Mouse (Mus musculus) granulocyte monocyte progenitor cell, adult 5-6 weeks (primary cell): ENCODE results near the gene Mrtfa. TPM values are rescaled to one million over a fixed set of nuclear protein-coding genes. Genes with fewer than 3 reads are reported as not detected.

Source experiments
- total RNA-seq, 2 experiments: library from RNA; stranded (forward) in 1 of 2; stranded (reverse) in 1 of 2; fragments of 200-712, 200-1000 nt in 1 of 2; fragments of >200 nt in 1 of 2; fragmentation: Nextera tagmentation in 1 of 2; gene quantifications; 2 replicates each; pipeline ENCODE4 v1.2.3; 2014 to 2017

Mrtfa gene
- total RNA-seq, 2 experiments from 2014 or later, result 11.1 to 36.9 TPM

Other genes with a start within 250 kb of the Mrtfa start
- 76.2 and 78.8 TPM in 2 replicates for gene Adsl, start 242.3 kb downstream of the Mrtfa start, total RNA-seq (2014; fragmentation: Nextera tagmentation)
- gene Adsl, start 242.3 kb downstream of the Mrtfa start, total RNA-seq (2017), result 207 and 224 TPM in 2 replicates
- gene Sgsm3, start 213.0 kb downstream of the Mrtfa start, total RNA-seq (2014; fragmentation: Nextera tagmentation), result 2.8 and 9.3 TPM in 2 replicates
- 10.1 and 19.3 TPM in 2 replicates for gene Sgsm3, start 213.0 kb downstream of the Mrtfa start, total RNA-seq (2017)
- gene Mchr1, start 44.7 kb upstream of the Mrtfa start, total RNA-seq (2014; fragmentation: Nextera tagmentation), result not detected in 2 replicates
- not detected in 2 replicates for gene Mchr1, start 44.7 kb upstream of the Mrtfa start, total RNA-seq (2017)
- 66.2 and 71.3 TPM in 2 replicates for gene Slc25a17, start 170.1 kb upstream of the Mrtfa start, total RNA-seq (2014; fragmentation: Nextera tagmentation)
- 69.2 and 87.4 TPM in 2 replicates for gene Slc25a17, start 170.1 kb upstream of the Mrtfa start, total RNA-seq (2017)
- 134 and 171 TPM in 2 replicates for gene St13, start 209.3 kb upstream of the Mrtfa start, total RNA-seq (2014; fragmentation: Nextera tagmentation)
- gene St13, start 209.3 kb upstream of the Mrtfa start, total RNA-seq (2017), result 292 and 310 TPM in 2 replicates
- 14.8 and 17.3 TPM in 2 replicates for gene Xpnpep3, start 209.4 kb upstream of the Mrtfa start, total RNA-seq (2014; fragmentation: Nextera tagmentation)
- gene Xpnpep3, start 209.4 kb upstream of the Mrtfa start, total RNA-seq (2017), result 17.1 and 22.4 TPM in 2 replicates
- not detected in 2 replicates for gene Dnajb7, start 217.5 kb upstream of the Mrtfa start, total RNA-seq (2014; fragmentation: Nextera tagmentation)
- gene Dnajb7, start 217.5 kb upstream of the Mrtfa start, total RNA-seq (2017), result not detected in 2 replicates